Mouse (Mus musculus) hindbrain, embryonic 14.5 days (tissue): ENCODE data around the gene Scrn3. TPM values are rescaled to one million over a fixed set of nuclear protein-coding genes. Genes with fewer than 3 reads are reported as not detected.

Experiments used
- ATAC-seq: fragments of 200-750 bp; cut with Nextera tagmentation; 2 replicates; pipeline ENCODE4 v1.8.0; 2017; ENCODE audit warnings: moderate number of reproducible peaks, mild to moderate bottlenecking, moderate TSS enrichment, moderate library complexity; ENCODE audit not compliant: low FRiP score
- DNase-seq: peaks from one replicate; pipeline ENCODE4 v3.0.0-alpha.2; 2015; ENCODE audit warnings: low spot score
- H3K27ac ChIP-seq: fragments of 300-500 bp; sonication (generic); 2 replicates; pipeline ENCODE4 v1.5.1; 2014; ENCODE audit warnings: mild to moderate bottlenecking, moderate library complexity
- H3K27me3 ChIP-seq: fragments of 300-500 bp; sonication (generic); 2 replicates; pipeline ENCODE4 v1.6.1; 2014; ENCODE audit warnings: mild to moderate bottlenecking, low read length, mixed read lengths; ENCODE audit not compliant: control insufficient read depth, insufficient read depth
- H3K36me3 ChIP-seq: fragments of 300-500 bp; sonication (generic); replicated peaks from 2 replicates; pipeline ENCODE4 v1.6.1; 2014; ENCODE audit not compliant: control insufficient read depth, insufficient read depth
- H3K4me1 ChIP-seq: fragments of 300-500 bp; sonication (generic); replicated peaks from 2 replicates; pipeline ENCODE4 v1.6.1; 2014; ENCODE audit warnings: antibody characterized with exemption, low read length, mixed read lengths; ENCODE audit not compliant: control insufficient read depth, insufficient read depth
- H3K4me2 ChIP-seq: fragments of 300-500 bp; sonication (generic); replicated peaks from 2 replicates; pipeline ENCODE4 v1.6.1; 2014; ENCODE audit warnings: mild to moderate bottlenecking, moderate library complexity
- H3K4me3 ChIP-seq: fragments of 300-500 bp; sonication (generic); replicated peaks from 2 replicates; pipeline ENCODE4 v1.5.1; 2014; ENCODE audit warnings: mild to moderate bottlenecking, low read length
- H3K9ac ChIP-seq: fragments of 300-500 bp; sonication (generic); 2 replicates; pipeline ENCODE4 v1.6.1; 2014
- H3K9me3 ChIP-seq: fragments of 300-500 bp; sonication (generic); 2 replicates; pipeline ENCODE4 v1.6.1; 2016; ENCODE audit warnings: low read length; ENCODE audit not compliant: control insufficient read depth
- WGBS: fragments of 180-500 bp; shearing (Covaris S2); extraction: QIAGEN DNeasy Blood & Tissue Kit; methylation state at CpG from one replicate; pipeline ENCODE4 v1.1.7; 2014; 5-methylcytosine and 5-hydroxymethylcytosine counted together
- polyA plus RNA-seq: library from polyadenylated mRNA; unstranded; fragments of >200 nt; fragmentation: Nextera tagmentation; extraction: Ambion mirVana; gene quantifications from 2 replicates; pipeline ENCODE4 v1.2.1, GENCODE M21; 2014

Scrn3 gene
- polyA plus RNA-seq, 1 experiment from 2014 or later, result 6.9 TPM

DNA sequence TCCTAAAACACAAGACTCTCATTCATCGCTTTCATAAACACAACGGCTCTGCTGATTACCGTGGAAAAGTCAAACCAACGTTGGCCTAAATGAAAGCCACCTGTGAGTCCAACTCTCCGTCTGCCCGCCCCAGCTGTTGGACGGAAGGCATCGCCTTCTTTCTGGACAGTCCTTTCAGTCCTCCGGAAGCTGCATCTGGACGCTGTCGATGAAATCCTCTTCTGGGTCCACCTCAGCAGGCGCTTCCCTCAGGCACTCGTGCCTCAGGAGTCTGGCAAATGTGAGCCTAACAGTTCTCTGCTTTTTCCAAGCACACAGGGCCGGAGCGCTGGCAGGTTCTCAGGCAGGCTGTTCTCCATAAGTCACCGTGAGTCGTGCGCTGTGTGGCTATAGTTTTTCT is 44.6 kb downstream of the Scrn3 start:
- Histone ChIP-seq H3K36me3 (peaks cover 18% of the 10 kb centered on the region; the same call in 1 of the 2 replicates), H3K4me3 (no peak overlapping the region), H3K27me3 (no peaks in the 10 kb centered on the region), H3K9me3 (no peaks in the 10 kb centered on the region), H3K9ac (no peak overlapping the region), H3K4me2 (no peak overlapping the region), H3K27ac (no peak overlapping the region), H3K4me1 (no peaks in the 10 kb centered on the region)
- ATAC-seq (no peak), DNase-seq (no peak)
- WGBS, result 74% methylated on average over 18 of the region's 18 CpGs

- WGBS, result 93% methylated on average over 5 of the region's 5 CpGs
- H3K27ac ChIP-seq, result no peak overlapping the region
- no peaks in the 10 kb centered on the region for H3K27me3 ChIP-seq
- H3K9me3 ChIP-seq, result no peaks in the 10 kb centered on the region
- H3K4me2 ChIP-seq, result no peak overlapping the region
- DNase-seq, result no peak
- H3K4me3 ChIP-seq, result no peak overlapping the region
- no peaks in the 10 kb centered on the region for H3K4me1 ChIP-seq
- H3K9ac ChIP-seq, result no peak overlapping the region
- H3K36me3 ChIP-seq, result peaks cover 15% of the 10 kb centered on the region
- no peak for ATAC-seq
Measured at GRCm38 (mm10) chr2:73359941-73360340, 47.5 kb downstream of the Scrn3 start.

- Histone ChIP-seq H3K9me3 (no peaks in the 10 kb centered on the region), H3K36me3 (peaks cover 15% of the 10 kb centered on the region), H3K4me3 (no peak overlapping the region), H3K4me2 (no peak overlapping the region), H3K9ac (no peak overlapping the region), H3K27ac (no peak overlapping the region), H3K4me1 (no peaks in the 10 kb centered on the region), H3K27me3 (no peaks in the 10 kb centered on the region)
- no peak for DNase-seq
- WGBS, result 89% methylated on average over 2 of the region's 2 CpGs
- ATAC-seq, result no peak
Measured at GRCm38 (mm10) chr2:73360536-73360935, 48.1 kb downstream of the Scrn3 start.

DNA sequence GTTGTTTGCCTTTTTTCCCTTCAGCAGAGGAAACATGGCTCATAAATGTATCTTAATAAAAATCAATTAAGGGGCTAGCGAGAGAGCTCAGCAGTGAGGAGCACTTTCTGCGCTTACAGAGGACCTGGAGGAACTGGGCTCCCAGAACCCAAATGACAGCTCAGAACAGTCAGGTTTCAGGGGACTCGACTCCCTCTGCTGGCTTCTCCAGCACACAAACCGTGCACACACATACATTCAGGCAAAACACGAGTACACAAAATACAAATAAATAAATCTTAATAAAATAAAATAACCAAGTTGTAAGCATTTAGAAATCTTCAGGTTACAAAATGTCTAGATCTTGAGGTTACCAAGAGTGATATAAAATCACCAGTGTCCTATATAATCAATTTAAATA is 51.0 kb downstream of the Scrn3 start:
- H3K9me3 ChIP-seq, result no peaks in the 10 kb centered on the region
- no peak overlapping the region for H3K4me3 ChIP-seq
- H3K4me1 ChIP-seq, result no peaks in the 10 kb centered on the region
- H3K27ac ChIP-seq, result no peak overlapping the region
- DNase-seq, result no peak
- ATAC-seq, result no peak
- H3K4me2 ChIP-seq, result no peak overlapping the region
- WGBS, result 80% methylated on average over 5 of the region's 5 CpGs
- H3K27me3 ChIP-seq, result no peaks in the 10 kb centered on the region
- no peak overlapping the region for H3K9ac ChIP-seq
- H3K36me3 ChIP-seq, result peaks cover 15% of the 10 kb centered on the region

DNA sequence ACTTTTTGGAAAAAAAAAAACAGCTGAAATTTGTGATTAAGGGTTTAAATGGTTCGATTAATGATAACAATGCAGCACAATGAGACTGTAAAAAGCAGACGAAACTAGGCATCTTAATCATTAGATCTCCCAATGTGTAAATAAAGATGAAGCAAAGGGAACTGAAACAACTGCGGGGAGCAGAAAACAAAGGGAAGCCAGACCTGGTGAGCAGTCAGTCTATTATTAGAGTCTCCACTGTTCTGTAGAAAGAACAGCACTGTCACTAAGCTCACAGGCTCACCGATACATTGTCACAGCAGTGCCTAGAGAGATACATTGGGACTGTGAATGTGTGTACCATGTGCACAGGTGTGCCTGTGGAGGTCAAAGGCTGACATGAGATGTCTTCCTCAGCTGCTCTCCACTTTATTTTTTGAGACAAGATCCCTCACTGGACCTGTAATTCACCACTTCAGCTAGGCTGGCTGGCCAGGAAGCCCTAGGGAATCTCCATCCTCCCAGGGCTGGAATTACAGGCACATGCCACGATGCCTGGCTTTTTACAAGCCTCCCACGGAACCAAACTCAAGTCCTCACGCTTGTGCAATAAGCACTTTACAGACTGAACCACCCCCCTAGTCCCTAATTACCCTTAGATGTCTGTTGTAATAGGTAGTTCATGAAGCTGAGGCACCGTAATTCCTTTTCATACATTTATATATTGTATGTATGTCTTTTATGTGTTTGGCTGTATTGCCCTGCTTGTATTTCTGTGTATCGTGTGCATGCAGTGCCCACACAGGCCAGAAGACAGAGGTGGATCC is 59.3 kb downstream of the Scrn3 start:
- no peak overlapping the region for H3K4me2 ChIP-seq
- H3K9me3 ChIP-seq, result no peaks in the 10 kb centered on the region
- no peak overlapping the region for H3K27ac ChIP-seq
- no peak overlapping the region for H3K9ac ChIP-seq
- DNase-seq, result no peak
- no peaks in the 10 kb centered on the region for H3K4me1 ChIP-seq
- H3K4me3 ChIP-seq, result no peak overlapping the region
- no peaks in the 10 kb centered on the region for H3K27me3 ChIP-seq
- 73% methylated on average over 9 of the region's 9 CpGs for WGBS
- no peak for ATAC-seq
- H3K36me3 ChIP-seq, result peaks cover 6% of the 10 kb centered on the region

GRCm38 (mm10) chr2:73378326-73378725 is 65.9 kb downstream of the Scrn3 start:
- peaks cover 4% of the 10 kb centered on the region; the same call in 1 of the 2 replicates for H3K36me3 ChIP-seq
- no peak overlapping the region for H3K4me2 ChIP-seq
- H3K9me3 ChIP-seq, result no peaks in the 10 kb centered on the region
- H3K27me3 ChIP-seq, result no peaks in the 10 kb centered on the region
- no peak overlapping the region for H3K4me3 ChIP-seq
- H3K4me1 ChIP-seq, result 0 out of 2 replicates have a peak, but pooled peaks cover 4% of the 10 kb centered on the region
- DNase-seq (peak; percentile 40), ATAC-seq (no peak)
- peak overlapping the region; percentile 28; the same call in 1 of the 2 replicates for H3K27ac ChIP-seq
- H3K9ac ChIP-seq, result no peak overlapping the region
- 75% methylated on average over 5 of the region's 5 CpGs for WGBS

GRCm38 (mm10) chr2:73379656-73380055 is 67.3 kb downstream of the Scrn3 start:
- 76% methylated on average over 5 of the region's 5 CpGs for WGBS
- ATAC-seq, result no peak
- Histone ChIP-seq H3K36me3 (0 out of 2 replicates have a peak, but pooled peaks cover 4% of the 10 kb centered on the region), H3K27ac (no peak overlapping the region), H3K9ac (no peak overlapping the region), H3K4me2 (no peak overlapping the region), H3K4me3 (no peak overlapping the region), H3K4me1 (0 out of 2 replicates have a peak, but pooled peaks cover 4% of the 10 kb centered on the region), H3K27me3 (no peaks in the 10 kb centered on the region), H3K9me3 (no peaks in the 10 kb centered on the region)
- DNase-seq, result no peak

DNA sequence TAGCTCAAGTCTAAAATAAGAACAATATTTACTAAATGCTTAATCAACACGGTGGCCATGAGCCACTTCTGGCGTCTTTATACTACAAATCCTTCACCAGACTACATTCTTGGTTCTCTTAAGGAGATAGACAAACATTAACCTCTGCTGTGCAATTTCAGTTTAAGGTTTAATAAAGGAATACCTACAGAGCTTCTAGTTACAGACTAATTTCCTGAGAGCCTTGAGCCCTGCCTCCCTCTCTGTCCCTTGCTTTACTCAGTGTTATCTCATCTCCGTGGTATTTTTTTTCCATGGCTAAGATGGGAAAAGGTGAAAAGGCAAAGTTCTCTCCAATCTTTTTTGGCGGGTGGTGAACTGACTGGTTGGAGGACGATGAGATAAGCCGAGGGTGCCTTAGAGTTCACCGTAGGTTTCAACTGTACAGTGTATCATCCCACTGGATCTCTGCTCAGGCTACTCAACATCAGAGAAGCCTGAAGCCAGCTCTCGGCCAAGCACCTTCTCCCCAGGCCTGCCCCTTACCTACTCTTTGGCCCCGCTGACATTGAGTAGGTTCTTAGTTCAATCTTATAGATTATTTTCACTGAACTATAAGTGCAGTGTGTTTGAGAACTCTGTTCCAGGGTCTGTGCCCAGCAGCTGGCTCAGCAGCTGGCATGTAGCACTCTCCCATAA is 68.0 kb downstream of the Scrn3 start:
- Histone ChIP-seq H3K9ac (no peak overlapping the region), H3K27me3 (no peaks in the 10 kb centered on the region), H3K4me1 (0 out of 2 replicates have a peak, but pooled peaks cover 4% of the 10 kb centered on the region), H3K4me3 (no peak overlapping the region), H3K4me2 (no peak overlapping the region), H3K36me3 (0 out of 2 replicates have a peak, but pooled peaks cover 4% of the 10 kb centered on the region), H3K27ac (no peak overlapping the region), H3K9me3 (no peaks in the 10 kb centered on the region)
- no peak for ATAC-seq
- WGBS, result 87% methylated on average over 9 of the region's 9 CpGs
- no peak for DNase-seq

DNA sequence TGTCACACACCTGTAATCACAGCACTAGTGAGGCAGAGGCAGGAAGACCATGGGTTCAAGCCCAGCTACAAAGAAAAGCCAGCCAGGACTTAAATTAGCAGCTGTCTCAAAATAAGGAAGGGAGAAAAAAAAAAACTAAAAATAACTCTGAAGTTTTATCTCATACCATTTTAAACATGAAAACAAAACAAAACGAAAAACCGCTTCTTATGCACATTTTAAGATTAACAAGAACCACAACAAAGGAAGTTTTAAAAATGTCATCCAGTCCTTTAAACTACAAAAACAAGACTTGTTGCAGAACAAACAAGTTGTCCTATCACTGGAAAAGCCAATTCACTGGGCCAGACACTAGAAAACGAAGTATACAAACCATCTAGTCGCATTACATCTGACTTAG is 72.8 kb downstream of the Scrn3 start:
- Histone ChIP-seq H3K27ac (no peak overlapping the region), H3K4me1 (peaks cover 5% of the 10 kb centered on the region; the same call in 1 of the 2 replicates), H3K9me3 (no peaks in the 10 kb centered on the region), H3K36me3 (0 out of 2 replicates have a peak, but pooled peaks cover 4% of the 10 kb centered on the region), H3K27me3 (no peaks in the 10 kb centered on the region), H3K4me3 (peak overlapping the region; percentile 69; the same call in 1 of the 2 replicates), H3K9ac (no peak overlapping the region), H3K4me2 (peak overlapping the region; percentile 74)
- ATAC-seq, result no peak
- DNase-seq, result no peak
- 88% methylated on average over 4 of the region's 4 CpGs for WGBS
